Mouse (Mus musculus) spleen, adult 2 months (tissue): Measurements from ENCODE around the gene Nfkbid. TPM values are rescaled to one million over a fixed set of nuclear protein-coding genes. Genes with fewer than 3 reads are reported as not detected.

ENCODE experiments used
- DNase-seq, 2 experiments: peaks; one replicate each; pipeline versions ENCODE4 v3.0.0 to v3.0.0-alpha.2; 2012 to 2021; ENCODE audit warnings: low spot score in 2 of 2, low read depth in 1 of 2
- H3K27ac ChIP-seq: fragments of 200-500 bp; 2 replicates; pipeline ENCODE4 v1.5.1; 2012; ENCODE audit warnings: low read length, inconsistent platforms; ENCODE audit not compliant: insufficient read depth
- H3K27me3 ChIP-seq: fragments of 200-500 bp; 2 replicates; pipeline ENCODE4 v1.6.1; 2012; ENCODE audit warnings: mild to moderate bottlenecking, moderate library complexity, low read length, inconsistent platforms; ENCODE audit not compliant: control insufficient read depth, insufficient read depth
- H3K36me3 ChIP-seq: fragments of 200-500 bp; 2 replicates; pipeline ENCODE4 v1.6.1; 2012; ENCODE audit warnings: mild to moderate bottlenecking, low read length, inconsistent platforms; ENCODE audit not compliant: control insufficient read depth, insufficient read depth
- H3K4me1 ChIP-seq: fragments of 200-500 bp; 2 replicates; pipeline ENCODE4 v1.6.1; 2011; ENCODE audit warnings: inconsistent platforms; ENCODE audit not compliant: control insufficient read depth, insufficient read depth, insufficient read length
- H3K4me3 ChIP-seq: fragments of 200-500 bp; 2 replicates; pipeline ENCODE4 v1.5.1; 2011; ENCODE audit warnings: mild to moderate bottlenecking, inconsistent platforms; ENCODE audit not compliant: insufficient read depth, insufficient read length; ENCODE audit errors: extremely low read depth
- CTCF ChIP-seq: fragments of 200-500 bp; IDR thresholded peaks from 2 replicates; pipeline ENCODE4 v1.5.1; 2011; ENCODE audit warnings: mild to moderate bottlenecking, inconsistent platforms; ENCODE audit not compliant: insufficient read depth, insufficient read length, insufficient replicate concordance; ENCODE audit errors: extremely low read depth
- POLR2A ChIP-seq: fragments of 200-500 bp; IDR thresholded peaks from 2 replicates; pipeline ENCODE4 v1.6.1; 2011; ENCODE audit warnings: low read depth, low read length, inconsistent platforms
- WGBS: fragments of 180-500 bp; shearing (Covaris S2); methylation state at CpG from one replicate; pipeline ENCODE4 v1.1.7; 2018; 5-methylcytosine and 5-hydroxymethylcytosine counted together
- polyA plus RNA-seq: library from polyadenylated mRNA; depleted of rRNA; stranded (reverse); fragments of >200 nt; gene quantifications from 2 replicates; pipeline ENCODE4 v1.2.3, GENCODE M21; 2012

Gene Nfkbid
- polyA plus RNA-seq, 1 experiment = 55.1 TPM

- TF ChIP-seq POLR2A = no peak
- no peaks in the 10 kb centered on the region for H3K36me3 ChIP-seq
- H3K27me3 ChIP-seq = peaks cover 9% of the 10 kb centered on the region; the same call in 1 of the 2 replicates
- H3K27ac ChIP-seq = no peak overlapping the region
- no peak overlapping the region for H3K4me3 ChIP-seq
- H3K4me1 ChIP-seq = peaks cover 8% of the 10 kb centered on the region
- DNase-seq = no peak
- 75% methylated on average over 7 of the region's 7 CpGs for WGBS
These were observed 28.7 kb downstream of the Nfkbid start for GRCm38 (mm10) chr7:30450241-30450640.

GRCm38 (mm10) chr7:30453327-30453726 is 31.8 kb downstream of the Nfkbid start:
- TF ChIP-seq CTCF = no peak
- no peak for TF ChIP-seq POLR2A
- no peaks in the 10 kb centered on the region for H3K36me3 ChIP-seq
- H3K4me1 ChIP-seq = peaks cover 8% of the 10 kb centered on the region; the same call in 1 of the 2 replicates
- WGBS = 12% methylated on average over 25 of the region's 25 CpGs
- no peak for DNase-seq
- no peak overlapping the region for H3K4me3 ChIP-seq
- peaks cover 20% of the 10 kb centered on the region for H3K27me3 ChIP-seq
- no peak overlapping the region for H3K27ac ChIP-seq

GRCm38 (mm10) chr7:30453766-30454165 is 32.2 kb downstream of the Nfkbid start:
- WGBS = 2% methylated on average over 24 of the region's 25 CpGs
- Histone ChIP-seq H3K4me3 (no peak overlapping the region), H3K4me1 (peaks cover 8% of the 10 kb centered on the region; the same call in 1 of the 2 replicates), H3K36me3 (no peaks in the 10 kb centered on the region), H3K27me3 (peaks cover 20% of the 10 kb centered on the region), H3K27ac (no peak overlapping the region)
- TF ChIP-seq POLR2A = no peak
- TF ChIP-seq CTCF = no peak
- peak in 1 of 2 experiments; percentile 39 for DNase-seq

- H3K27me3 ChIP-seq = peaks cover 20% of the 10 kb centered on the region
- H3K4me1 ChIP-seq = peaks cover 8% of the 10 kb centered on the region; the same call in 1 of the 2 replicates
- WGBS = 10% methylated on average over 6 of the region's 6 CpGs
- H3K4me3 ChIP-seq = no peak overlapping the region
- no peak for TF ChIP-seq CTCF
- no peak for TF ChIP-seq POLR2A
- H3K27ac ChIP-seq = no peak overlapping the region
- no peaks in the 10 kb centered on the region for H3K36me3 ChIP-seq
- no peak for DNase-seq
These were observed 32.7 kb downstream of the Nfkbid start for GRCm38 (mm10) chr7:30454259-30454658.

GRCm38 (mm10) chr7:30456487-30456886 is 35.0 kb downstream of the Nfkbid start:
- WGBS = 7% methylated on average over 9 of the region's 9 CpGs
- peaks cover 22% of the 10 kb centered on the region for H3K27me3 ChIP-seq
- no peak overlapping the region for H3K27ac ChIP-seq
- TF ChIP-seq CTCF (no peak), POLR2A (no peak)
- H3K4me1 ChIP-seq = peaks cover 8% of the 10 kb centered on the region; the same call in 1 of the 2 replicates
- H3K4me3 ChIP-seq = no peak overlapping the region
- H3K36me3 ChIP-seq = no peaks in the 10 kb centered on the region
- no peak for DNase-seq

- peaks cover 22% of the 10 kb centered on the region for H3K27me3 ChIP-seq
These were observed 35.5 kb downstream of the Nfkbid start for GRCm38 (mm10) chr7:30456911-30457628.

More at GRCm38 (mm10) chr7:30456911-30457628, 35.5 kb downstream of the Nfkbid start:
- Histone ChIP-seq H3K27ac (no peak overlapping the region), H3K4me1 (peaks cover 8% of the 10 kb centered on the region; the same call in 1 of the 2 replicates), H3K36me3 (no peaks in the 10 kb centered on the region), H3K4me3 (no peak overlapping the region)
- 5% methylated on average over 31 of the region's 31 CpGs for WGBS
- DNase-seq = no peak
- no peak for TF ChIP-seq CTCF
- no peak for TF ChIP-seq POLR2A
